Mouse (Mus musculus) gastrocnemius, adult 2 months (tissue): ENCODE measurements around the gene Crabp1. TPM values are rescaled to one million over a fixed set of nuclear protein-coding genes. Genes with fewer than 3 reads are reported as not detected.
A peak's percentile ranks its signal among the peaks of the same experiment; 100 is the strongest.

ENCODE experiments used
- DNase-seq: peaks from one replicate; pipeline ENCODE4 v3.0.0; 2022
- H3K27ac ChIP-seq: fragments of 200-600 bp; 2 replicates; pipeline ENCODE4 v1.8.1; 2022; ENCODE audit warnings: mild to moderate bottlenecking
- H3K4me3 ChIP-seq: fragments of 200-600 bp; 2 replicates; pipeline ENCODE4 v1.8.1; 2022; ENCODE audit warnings: mild to moderate bottlenecking, moderate library complexity
- CTCF ChIP-seq: fragments of 200-600 bp; IDR thresholded peaks from 2 replicates; pipeline ENCODE4 v1.8.1; 2022; ENCODE audit warnings: antibody characterized with exemption, mild to moderate bottlenecking, moderate library complexity
- intact Hi-C: fragments of 180-260 bp; cut with DNase I; formaldehyde crosslinking; loops from one replicate; pipeline ENCODE4 v1.15.1; 2025
- long read RNA-seq, 2 experiments: library from polyadenylated mRNA; stranded (forward); transcript quantifications; one replicate each; pipeline ENCODE4 v2.0.0; 2021
- total RNA-seq, 2 experiments: library from RNA; stranded (reverse); gene quantifications; 2 replicates each; pipeline ENCODE4 v1.2.3; 2021

The Crabp1 gene
- total RNA-seq: 1 to 10 TPM in 1 of 2 experiments, not detected in 1; 2.2 TPM
- long read RNA-seq, experiment 1, partial matches to known transcripts: 1 of 4 reads
- long read RNA-seq, experiment 1, other reads (novel, unspliced or antisense): 0 of 4 reads
- long read RNA-seq, experiment 2, partial matches to known transcripts: 0 of 1 reads
- long read RNA-seq, experiment 2, other reads (novel, unspliced or antisense): 0 of 1 reads

DNA sequence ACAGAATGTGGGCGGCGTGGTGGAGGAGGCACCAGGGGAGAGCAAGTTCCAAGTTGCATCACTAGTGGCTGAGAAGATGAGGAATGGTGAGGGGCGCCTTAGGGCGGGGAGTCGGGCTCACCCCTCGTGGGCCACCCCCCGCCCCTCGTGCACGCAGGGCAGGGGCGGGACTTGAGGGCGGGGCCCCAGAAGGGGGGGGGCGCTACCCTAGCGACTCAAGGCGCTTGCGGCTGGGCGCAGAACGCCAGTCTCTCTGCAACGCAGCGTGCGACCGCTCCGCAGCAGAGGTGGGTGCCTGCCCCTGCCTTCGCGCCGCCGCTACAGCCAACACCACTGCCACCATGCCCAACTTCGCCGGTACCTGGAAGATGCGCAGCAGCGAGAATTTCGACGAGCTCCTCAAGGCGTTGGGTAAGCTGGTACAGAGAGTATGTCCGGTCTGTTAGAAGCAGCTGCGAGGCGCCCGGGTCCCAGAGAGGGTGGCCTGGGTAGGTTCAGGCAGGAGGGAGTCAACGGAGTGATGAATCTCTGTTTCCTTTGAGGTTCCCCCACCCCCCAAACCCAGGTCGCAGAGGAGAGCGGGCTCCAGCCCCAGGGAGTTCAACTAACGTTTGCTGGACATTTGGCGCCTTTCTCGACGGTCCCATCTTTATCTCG, at the start of gene Crabp1:
Gene Crabp1, plus strand, starts transcription at position 188 of the 657 bp plus-strand sequence.
- no peak for TF ChIP-seq CTCF
- DNase-seq: no peak

GRCm38 (mm10) chr9:54715776-54716175, 48.8 kb upstream of the Crabp1 start:
- H3K27ac ChIP-seq: no peak overlapping the region
- TF ChIP-seq CTCF: no peak
- H3K4me3 ChIP-seq: no peak overlapping the region
- intact Hi-C loops: no loop called here
- no peak for DNase-seq

More for the DNA sequence above, at the start of gene Crabp1:
- Histone ChIP-seq H3K4me3 (peak within 1 kb of the TSS; percentile 59), H3K27ac (no peak within 1 kb of the TSS)
- intact Hi-C loops: no loop called here

DNA sequence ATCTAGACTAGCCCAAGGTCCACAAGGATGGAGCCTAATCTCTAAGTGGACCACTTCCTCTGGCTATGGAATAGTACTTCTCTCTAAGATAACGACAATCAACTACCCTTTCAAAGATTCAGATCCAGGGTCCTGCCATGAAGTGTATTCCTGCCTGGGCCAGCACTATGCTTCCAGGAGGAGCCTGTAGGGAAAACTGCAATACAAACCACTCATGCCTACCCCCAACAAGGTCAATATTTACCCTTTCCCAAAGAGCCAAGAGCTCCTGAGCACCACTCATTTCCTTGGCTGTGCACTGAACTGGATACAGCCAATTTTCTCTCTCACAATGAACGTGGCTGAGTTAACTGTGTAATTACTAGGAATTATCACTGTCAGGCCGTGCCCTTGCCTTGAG, 47.0 kb upstream of the Crabp1 start:
- H3K4me3 ChIP-seq: no peak overlapping the region
- DNase-seq: no peak
- no peak for TF ChIP-seq CTCF
- no peak overlapping the region for H3K27ac ChIP-seq
- intact Hi-C loops: no loop called here

DNA sequence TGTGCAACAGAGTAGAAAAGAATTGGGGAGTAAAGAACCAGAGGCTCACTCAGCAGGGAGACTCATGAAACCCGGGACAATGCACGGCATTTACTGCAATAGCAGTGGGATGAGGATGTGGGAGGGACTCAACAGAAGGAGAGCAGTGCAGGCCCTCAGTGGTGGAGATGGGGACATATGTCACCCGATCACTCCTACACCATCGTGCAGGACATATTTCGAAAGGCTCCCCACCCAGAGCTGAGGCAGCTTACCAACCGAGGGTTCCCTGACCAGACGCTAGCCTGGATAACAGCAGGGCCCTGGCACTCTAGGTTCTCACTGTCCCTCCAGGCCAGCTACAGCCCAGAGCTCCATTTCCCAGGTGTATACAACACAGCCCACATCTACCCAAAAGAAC, 42.4 kb upstream of the Crabp1 start:
- TF ChIP-seq CTCF: no peak
- intact Hi-C loops: loop anchor here (10.0 kb wide), 1 partner anchor 173 kb away; no protein-coding TSS in a partner anchor
- DNase-seq: no peak
- Histone ChIP-seq H3K4me3 (no peak overlapping the region), H3K27ac (no peak overlapping the region; the same call in 1 of the 2 replicates)

GRCm38 (mm10) chr9:54722596-54722995, 42.0 kb upstream of the Crabp1 start:
- Histone ChIP-seq H3K4me3 (no peak overlapping the region), H3K27ac (no peak overlapping the region)
- no peak for DNase-seq
- intact Hi-C loops: loop anchor here (10.0 kb wide), 1 partner anchor 172 kb away; no protein-coding TSS in a partner anchor
- TF ChIP-seq CTCF: no peak

- no peak overlapping the region for H3K4me3 ChIP-seq
- TF ChIP-seq CTCF: no peak
- intact Hi-C loops: loop anchor here (10.0 kb wide), 1 partner anchor 168 kb away; no protein-coding TSS in a partner anchor
- no peak for DNase-seq
- no peak overlapping the region for H3K27ac ChIP-seq
Observed at GRCm38 (mm10) chr9:54726315-54726714, 38.2 kb upstream of the Crabp1 start.

DNA sequence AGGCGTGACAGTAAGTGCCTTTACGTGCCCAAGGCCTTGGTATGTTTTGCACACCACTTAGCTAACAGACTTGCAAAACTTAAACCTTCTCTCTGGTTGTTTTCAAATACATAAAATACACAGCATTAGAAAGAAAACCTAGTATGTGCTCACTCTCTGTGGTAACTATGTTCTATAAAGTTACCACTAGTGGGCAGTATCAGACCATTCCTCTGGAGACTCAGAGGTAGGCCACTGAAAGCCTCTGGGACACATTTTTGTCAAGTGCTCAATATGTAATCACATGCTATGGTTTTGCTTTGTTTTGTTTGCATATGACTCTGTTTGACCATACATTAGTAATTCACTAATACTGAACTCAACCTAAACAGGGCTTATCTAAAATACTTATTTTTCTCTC, 32.4 kb upstream of the Crabp1 start:
- DNase-seq: no peak
- Histone ChIP-seq H3K27ac (no peak overlapping the region), H3K4me3 (no peak overlapping the region)
- intact Hi-C loops: loop anchor here (5.0 kb wide), 1 partner anchor 220 kb away; the partner anchor contains the start of genes AY074887 and Psma4
- peak; percentile 66 for TF ChIP-seq CTCF

DNA sequence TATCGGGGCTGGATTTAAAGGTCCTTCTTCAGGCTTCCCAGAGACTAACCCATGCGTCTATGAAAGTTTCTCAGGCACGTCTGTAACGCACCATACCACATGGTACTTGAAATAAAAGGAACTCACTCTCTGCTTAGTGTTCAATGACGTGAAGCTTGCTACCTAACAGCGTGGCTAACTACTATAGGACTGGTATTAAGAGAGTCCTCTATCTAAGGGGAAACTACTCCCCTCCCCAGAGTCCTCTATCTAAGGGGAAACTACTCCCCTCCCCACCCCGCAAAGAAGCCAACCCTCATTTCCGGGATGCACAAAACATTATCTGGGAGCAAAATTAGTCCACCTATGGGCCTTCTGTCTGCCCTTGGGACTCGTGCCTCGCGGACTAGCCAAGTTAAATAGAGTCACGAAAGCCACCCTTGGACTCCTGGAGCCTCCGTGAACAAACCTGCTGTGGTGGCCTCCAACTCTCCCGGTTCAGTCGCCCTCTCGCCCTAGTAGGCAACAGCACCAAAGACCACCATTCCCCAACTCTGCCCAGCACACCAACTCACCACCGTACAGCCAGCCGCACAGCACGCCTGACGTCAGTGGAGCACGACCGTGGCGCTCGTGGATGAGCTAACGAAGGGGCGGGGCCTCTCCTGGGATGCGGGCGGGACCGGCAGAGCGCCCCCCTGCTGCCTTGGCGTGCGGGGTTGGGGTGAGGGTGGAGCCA, 30.5 kb upstream of the Crabp1 start, which contains the start of gene Wdr61:
Gene Wdr61, minus strand, starts transcription at position 599 of the 718 bp plus-strand sequence.
- TF ChIP-seq CTCF: peak; percentile 63
- H3K4me3 ChIP-seq: peak within 1 kb of the TSS; percentile 91
- intact Hi-C loops: loop anchor here (5.0 kb wide), 1 partner anchor 218 kb away; the partner anchor contains the start of genes AY074887 and Psma4
- peak; percentile 99 for DNase-seq
- H3K27ac ChIP-seq: peak within 1 kb of the TSS; percentile 94

DNA sequence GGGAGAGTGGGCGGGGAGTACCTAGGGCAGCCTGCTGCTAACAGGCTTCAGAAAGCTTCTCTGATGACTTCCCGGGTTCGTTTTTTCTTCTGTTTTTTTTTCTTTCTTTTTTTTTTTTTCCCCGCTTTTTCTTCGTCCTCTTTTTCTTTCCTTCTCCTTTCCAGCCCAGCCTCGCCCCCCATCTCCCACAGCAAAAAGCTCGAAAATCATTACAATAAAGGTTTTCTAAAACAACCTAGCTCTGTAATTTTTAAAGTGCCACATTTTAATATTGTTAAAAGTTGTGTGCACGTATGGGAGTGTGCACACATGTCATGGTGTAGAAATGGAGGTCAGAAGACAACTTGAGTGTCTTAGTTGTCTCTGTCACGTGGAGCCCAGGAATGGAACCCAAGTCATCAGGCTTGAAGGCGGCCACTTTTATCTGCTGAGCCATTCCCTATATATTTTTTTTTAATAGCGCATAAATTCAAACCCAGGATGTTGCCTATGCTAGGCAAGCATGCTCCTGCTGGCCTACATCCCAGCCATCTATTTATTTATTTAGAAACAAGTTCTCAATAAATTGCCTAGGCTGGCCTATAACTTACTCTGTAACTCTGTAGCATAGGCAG, 29.8 kb upstream of the Crabp1 start:
- intact Hi-C loops: loop anchor here (5.0 kb wide), 2 partner anchors 218 to 378 kb away; partner anchors contain the start of genes AY074887 and Psma4
- no peak for TF ChIP-seq CTCF
- H3K4me3 ChIP-seq: peak overlapping the region; percentile 91
- peak overlapping the region; percentile 94 for H3K27ac ChIP-seq
- no peak for DNase-seq

DNA sequence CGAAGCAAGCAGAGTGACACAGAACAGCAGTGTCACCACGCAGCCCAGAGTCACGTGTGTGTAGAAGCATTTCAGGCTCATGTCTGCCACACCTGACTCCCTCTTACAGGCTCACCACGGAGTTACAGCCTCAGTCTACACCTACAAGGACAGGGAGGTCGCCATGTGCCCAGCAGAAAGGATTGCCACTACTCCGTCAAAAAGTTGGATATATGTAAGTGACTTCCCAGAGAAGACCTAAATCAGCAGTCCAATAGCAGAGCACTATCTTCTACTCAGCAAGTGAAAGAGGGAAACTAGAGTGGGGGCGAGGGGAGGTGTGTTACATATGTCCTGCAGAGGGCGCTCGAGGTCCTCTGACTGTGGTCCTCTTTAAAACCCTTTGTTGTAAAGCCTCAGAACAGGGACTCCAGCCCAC, 28.3 kb upstream of the Crabp1 start:
- no peak overlapping the region for H3K27ac ChIP-seq
- peak; percentile 70 for TF ChIP-seq CTCF
- intact Hi-C loops: loop anchor here (5.0 kb wide), 1 partner anchor 376 kb away; no protein-coding TSS in a partner anchor
- peak; percentile 49 for DNase-seq
- H3K4me3 ChIP-seq: 0 out of 2 replicates have a peak overlapping the region, but pooled peaks have one; percentile 29

- peak; percentile 59 for DNase-seq
- intact Hi-C loops: loop anchor here (5.0 kb wide), 1 partner anchor 374 kb away; no protein-coding TSS in a partner anchor
- peak; percentile 64 for TF ChIP-seq CTCF
- H3K4me3 ChIP-seq: no peak overlapping the region
- no peak overlapping the region for H3K27ac ChIP-seq
Observed at GRCm38 (mm10) chr9:54738376-54738775, 26.2 kb upstream of the Crabp1 start.

DNA sequence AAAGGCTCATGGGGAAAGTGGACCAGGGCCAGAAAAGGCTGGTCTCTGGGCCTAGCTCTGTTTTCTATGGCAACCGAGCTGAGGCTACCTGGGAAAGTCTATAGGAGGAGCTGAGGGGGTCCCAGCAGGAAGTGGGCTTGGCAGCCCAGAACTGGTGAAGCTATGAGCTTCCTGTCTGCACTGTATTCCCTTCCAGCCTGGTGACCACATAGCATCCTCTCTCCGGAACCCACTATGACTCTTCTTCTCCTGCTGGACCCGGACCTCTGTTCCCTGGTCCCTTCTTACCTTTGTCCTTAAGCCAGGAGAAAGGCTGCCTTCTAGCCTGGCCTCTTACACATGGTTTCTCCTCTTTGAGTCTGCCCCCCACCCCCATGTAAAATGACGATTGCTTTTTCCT, 20.7 kb upstream of the Crabp1 start:
- Histone ChIP-seq H3K4me3 (no peak overlapping the region), H3K27ac (no peak overlapping the region)
- no peak for DNase-seq
- intact Hi-C loops: no loop called here
- TF ChIP-seq CTCF: no peak
